Mouse (Mus musculus): ENCODE measurements at regions not wholly inside any gene's neighbourhood (a gene's known extent, or its start where the extent isn't known, plus 50 kb on each side); places are given as distances from the start of the nearest gene placed in this dataset.
"Not testable (repeated sequence)": the region's sequence is repeated elsewhere in the genome, so short reads cannot be mapped to it uniquely, and the experiment has no call there.

GRCm38 (mm10) chr6:3201507-3201906 lies 197.9 kb downstream of the Samd9l start:
- not testable (repeated sequence) for DNase-seq (ENCODE audit: low read depth, low spot score)

GRCm38 (mm10) chr6:3201107-3201506 lies 198.3 kb downstream of the Samd9l start:
- DNase-seq (ENCODE audit: low read depth, low spot score), result no peak

DNA sequence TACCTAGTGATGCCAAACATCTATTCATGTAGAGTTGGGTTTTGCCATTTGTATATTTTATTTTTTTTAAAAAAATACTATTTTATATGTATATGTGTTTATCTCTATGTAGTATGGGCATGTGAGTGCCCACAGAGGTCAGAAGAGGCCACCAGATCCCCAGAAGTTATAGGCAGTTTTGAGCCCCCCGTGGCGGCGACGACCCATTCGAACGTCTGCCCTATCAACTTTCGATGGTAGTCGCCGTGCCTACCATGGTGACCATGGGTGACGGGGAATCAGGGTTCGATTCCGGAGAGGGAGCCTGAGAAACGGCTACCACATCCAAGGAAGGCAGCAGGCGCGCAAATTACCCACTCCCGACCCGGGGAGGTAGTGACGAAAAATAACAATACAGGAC lies 198.8 kb downstream of the Samd9l start:
- peak; percentile 87 for DNase-seq (ENCODE audit: low read depth, low spot score)

- DNase-seq (ENCODE audit: low read depth, low spot score), result not testable (repeated sequence)
These were observed 206.9 kb downstream of the Samd9l start for GRCm38 (mm10) chr6:3192424-3192820.

DNA sequence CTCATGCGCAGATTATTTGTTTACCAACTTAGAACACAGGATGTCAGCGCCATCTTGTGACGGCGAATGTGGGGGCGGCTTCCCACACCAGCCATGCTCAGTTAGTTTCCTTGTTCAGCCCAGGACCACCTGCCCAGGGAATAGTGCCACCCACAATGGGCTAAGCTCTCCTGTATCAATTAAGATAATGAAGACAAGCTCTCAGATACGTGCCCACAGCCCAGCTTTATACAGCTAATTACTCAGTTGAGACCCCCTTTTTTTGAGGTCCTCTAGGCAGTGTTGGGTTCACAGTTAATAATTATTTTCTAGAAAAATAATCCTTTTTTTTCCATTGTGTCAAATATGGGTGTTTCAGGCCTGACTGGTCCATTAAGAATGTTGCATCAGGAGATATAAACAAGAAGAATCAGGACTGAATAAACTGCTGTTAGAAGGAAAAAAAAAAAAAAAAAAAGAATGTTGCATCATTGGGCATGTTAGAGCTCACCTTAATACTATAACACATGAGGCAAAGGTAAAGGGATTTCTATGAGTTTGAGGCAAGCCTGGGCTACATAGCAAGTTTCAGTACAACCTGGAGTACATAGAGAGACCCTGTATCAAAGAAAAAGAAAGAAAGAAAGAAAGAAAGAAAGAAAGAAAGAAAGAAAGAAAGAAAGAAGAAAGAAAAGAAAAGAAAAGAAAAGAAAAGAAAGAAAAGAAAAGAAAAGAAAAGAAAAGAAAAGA lies 207.5 kb downstream of the Samd9l start:
- DNase-seq (ENCODE audit: low read depth, low spot score), result not testable (repeated sequence)

GRCm38 (mm10) chr6:3183819-3184199 lies 215.6 kb downstream of the Samd9l start:
- DNase-seq (ENCODE audit: low read depth, low spot score), result peak; percentile 79

GRCm38 (mm10) chr6:3182889-3183818 lies 216.2 kb downstream of the Samd9l start:
- peak; percentile 66 for DNase-seq (ENCODE audit: low read depth, low spot score)

DNA sequence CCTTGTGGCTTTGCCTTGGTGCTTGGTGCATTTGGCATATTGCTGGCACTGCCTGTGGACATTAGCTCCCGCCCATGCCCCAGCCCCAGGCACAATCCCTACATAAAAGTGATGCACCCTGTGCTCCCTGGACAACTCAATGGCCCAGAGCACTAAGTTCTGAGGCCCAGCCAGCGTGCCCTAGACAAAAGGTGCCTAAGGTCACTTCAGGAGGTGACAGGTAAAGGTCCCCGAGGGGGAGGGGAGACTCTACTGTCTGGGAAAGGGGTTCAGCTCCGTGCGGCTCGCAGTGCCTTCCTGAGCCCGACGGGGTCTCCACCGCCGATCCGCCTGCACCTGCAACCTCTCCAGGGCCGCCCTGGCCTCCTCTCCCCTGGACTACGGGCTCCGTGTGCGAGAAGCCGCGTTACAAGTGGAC lies 216.9 kb downstream of the Samd9l start:
- DNase-seq (ENCODE audit: low read depth, low spot score), result not testable (repeated sequence)

DNA sequence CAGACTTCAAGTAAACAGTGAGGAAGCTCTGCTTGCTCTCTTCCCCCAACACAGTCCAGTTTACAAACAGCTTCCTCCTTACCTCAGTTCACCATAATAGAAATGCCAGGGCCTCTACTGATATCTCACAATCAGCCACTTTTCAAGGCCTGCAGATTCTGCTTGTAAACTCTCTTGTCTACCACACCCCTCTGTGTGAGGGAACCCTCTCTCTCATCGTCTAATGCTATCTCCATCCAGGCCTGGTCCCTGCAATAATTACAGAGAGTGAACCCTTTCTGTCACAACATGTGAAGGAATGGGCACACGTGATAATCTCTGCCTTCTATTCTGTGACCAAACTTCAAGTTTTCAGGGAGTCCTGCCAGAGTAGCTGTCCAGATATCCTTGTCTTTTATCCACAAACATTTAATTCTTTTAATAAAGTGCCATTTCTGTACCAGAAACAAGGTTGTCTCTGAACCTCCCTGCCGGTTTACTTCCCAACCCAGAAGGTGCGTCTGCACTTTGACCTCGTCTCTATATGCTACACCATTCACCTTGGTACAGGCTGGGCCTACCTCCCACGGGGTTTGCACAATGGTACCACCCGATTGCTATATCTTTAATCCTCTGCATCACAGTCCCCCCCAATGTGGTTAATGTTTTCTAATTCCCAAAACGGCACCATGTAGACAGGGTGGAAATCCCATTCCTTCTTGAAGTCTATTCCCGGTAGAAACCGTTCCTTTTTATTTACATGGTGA lies 219.6 kb downstream of the Samd9l start:
- not testable (repeated sequence) for DNase-seq (ENCODE audit: low read depth, low spot score)

DNA sequence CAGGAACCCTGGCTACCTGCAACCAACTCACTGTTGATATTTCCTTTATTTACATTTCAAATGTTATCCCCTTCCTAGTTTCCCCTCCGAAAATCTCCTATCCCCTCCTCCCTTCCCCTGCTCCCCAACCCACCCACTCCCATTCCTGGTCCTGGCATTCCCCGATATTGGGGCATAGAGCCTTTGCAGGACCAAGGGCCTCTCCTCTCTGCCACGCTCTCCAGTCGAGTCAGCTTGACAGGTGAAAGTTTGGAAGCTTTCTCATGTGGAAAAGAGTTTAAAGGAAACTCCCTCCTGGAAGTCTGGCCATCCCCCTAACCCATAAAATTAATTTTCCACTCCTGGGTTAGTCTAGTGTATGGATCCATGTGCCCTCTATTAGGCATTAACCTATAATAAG lies 229.9 kb downstream of the Samd9l start:
- DNase-seq (ENCODE audit: low read depth, low spot score), result not testable (repeated sequence)

GRCm38 (mm10) chr6:3166149-3166548 lies 233.2 kb downstream of the Samd9l start:
- not testable (repeated sequence) for DNase-seq (ENCODE audit: low read depth, low spot score)

DNA sequence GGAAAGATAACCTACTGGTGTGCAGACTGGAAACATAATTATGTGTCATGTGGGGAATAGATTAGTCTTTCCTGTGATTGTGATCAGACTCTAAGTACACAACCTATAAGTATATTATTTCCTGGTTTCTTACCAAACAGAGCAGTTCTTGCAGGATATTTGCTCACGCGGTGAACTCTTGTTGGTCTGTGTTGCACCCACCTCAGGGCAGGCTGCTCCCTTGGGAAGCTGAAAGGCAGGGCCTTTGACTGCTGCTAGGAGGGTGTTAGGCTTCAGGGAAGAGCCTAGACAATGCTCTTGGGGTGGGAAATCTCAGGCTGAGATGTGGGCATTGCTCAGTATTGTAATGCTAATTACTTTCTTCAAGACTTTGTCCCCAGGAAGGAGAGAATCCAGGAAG lies 247.5 kb downstream of the Samd9l start:
- DNase-seq (ENCODE audit: low read depth, low spot score), result not testable (repeated sequence)

- not testable (repeated sequence) for DNase-seq (ENCODE audit: low read depth, low spot score)
These were observed 261.5 kb downstream of the Samd9l start for GRCm38 (mm10) chr6:3137823-3138222.

DNA sequence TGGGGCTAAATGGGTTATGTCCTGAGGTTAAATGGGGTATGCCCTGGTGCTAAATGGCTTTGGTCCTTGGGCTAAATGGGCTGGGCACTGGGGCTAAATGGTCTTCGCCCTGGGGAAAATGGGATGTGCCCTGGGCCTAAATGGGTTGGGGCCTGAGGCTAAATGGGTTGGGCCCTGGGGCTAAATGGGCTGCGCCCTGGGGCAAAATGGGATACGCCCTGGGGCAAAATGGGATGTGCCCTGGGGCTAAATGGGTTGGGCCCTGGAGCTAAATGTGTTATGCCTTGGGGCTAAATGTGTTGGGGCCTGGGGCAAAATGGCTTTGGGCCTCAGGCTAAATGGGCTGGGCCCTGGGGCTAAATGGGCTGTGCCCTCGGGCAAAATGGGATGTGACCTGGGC lies 265.6 kb downstream of the Samd9l start:
- not testable (repeated sequence) for DNase-seq (ENCODE audit: low read depth, low spot score)

DNA sequence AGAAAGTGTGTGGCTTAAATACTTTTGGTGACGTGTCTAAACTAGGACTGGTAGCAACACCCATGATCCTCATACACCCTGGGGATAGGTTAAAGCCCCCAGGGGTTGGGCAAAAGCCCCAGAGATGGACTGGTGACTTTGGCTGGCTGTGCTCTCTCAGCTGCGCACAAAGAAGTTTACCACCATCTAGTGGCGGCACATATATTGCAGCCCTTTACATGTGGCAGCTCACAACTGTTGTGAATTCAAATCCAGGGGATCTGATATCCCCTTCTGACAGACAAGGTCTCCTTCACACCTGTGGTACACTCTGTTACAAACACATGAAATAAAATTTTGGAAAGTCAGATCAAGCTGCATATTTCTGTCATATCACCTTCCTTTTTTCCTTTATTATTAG lies 283.1 kb downstream of the Samd9l start:
- DNase-seq (ENCODE audit: low read depth, low spot score), result not testable (repeated sequence)

All from CD4-positive, CD25-positive, alpha-beta regulatory T cell, adult 2 months (primary cell).